Mouse (Mus musculus) forebrain, postnatal 0 days (tissue): ENCODE data around the gene Gm48552. TPM values are rescaled to one million over a fixed set of nuclear protein-coding genes. Genes with fewer than 3 reads are reported as not detected.

Experiments
- ATAC-seq: fragments of 200-750 bp; cut with Nextera tagmentation; 2 replicates; pipeline ENCODE4 v1.8.0; 2017; ENCODE audit warnings: mild to moderate bottlenecking, moderate library complexity
- DNase-seq: peaks from one replicate; pipeline ENCODE4 v3.0.0-alpha.2; 2015
- H3K27ac ChIP-seq: fragments of 300-500 bp; sonication (generic); 2 replicates; pipeline ENCODE4 v1.5.1; 2014; ENCODE audit warnings: low read depth, mild to moderate bottlenecking, antibody characterized with exemption, low read length, moderate library complexity, mixed read lengths
- H3K27me3 ChIP-seq: fragments of 300-500 bp; sonication (generic); 2 replicates; pipeline ENCODE4 v1.6.1; 2014; ENCODE audit warnings: mild to moderate bottlenecking, low read length, mixed read lengths; ENCODE audit not compliant: insufficient read depth
- H3K36me3 ChIP-seq: fragments of 300-500 bp; sonication (generic); 2 replicates; pipeline ENCODE4 v1.6.1; 2014; ENCODE audit warnings: mild to moderate bottlenecking, moderate library complexity; ENCODE audit not compliant: insufficient read depth
- H3K4me1 ChIP-seq: fragments of 300-500 bp; sonication (generic); 2 replicates; pipeline ENCODE4 v1.6.1; 2014; ENCODE audit warnings: antibody characterized with exemption; ENCODE audit not compliant: insufficient read depth
- H3K4me2 ChIP-seq: fragments of 300-500 bp; sonication (generic); 2 replicates; pipeline ENCODE4 v1.6.1; 2014; ENCODE audit warnings: low read depth, mild to moderate bottlenecking, moderate library complexity
- H3K4me3 ChIP-seq: fragments of 300-500 bp; sonication (generic); 2 replicates; pipeline ENCODE4 v1.5.1; 2014; ENCODE audit warnings: low read depth, low read length, mixed read lengths
- H3K9ac ChIP-seq: fragments of 300-500 bp; sonication (generic); 2 replicates; pipeline ENCODE4 v1.6.1; 2014; ENCODE audit warnings: mild to moderate bottlenecking
- H3K9me3 ChIP-seq: fragments of 300-500 bp; sonication (generic); 2 replicates; pipeline ENCODE4 v1.6.1; 2016; ENCODE audit warnings: low read length
- CTCF ChIP-seq: sonication (generic); IDR thresholded peaks from 2 replicates; pipeline ENCODE4 v1.5.1; 2016; ENCODE audit warnings: antibody characterized with exemption, control low read depth, low read depth
- WGBS: fragments of 180-500 bp; shearing (Covaris S2); extraction: QIAGEN DNeasy Blood & Tissue Kit; methylation state at CpG from one replicate; pipeline ENCODE4 v1.1.7; 2014; 5-methylcytosine and 5-hydroxymethylcytosine counted together
- polyA plus RNA-seq: library from polyadenylated mRNA; unstranded; fragments of >200 nt; fragmentation: Nextera tagmentation; extraction: Ambion mirVana; gene quantifications from 2 replicates; pipeline ENCODE4 v1.2.1, GENCODE M21; 2015
- total RNA-seq: library from RNA; depleted of rRNA; stranded (reverse); fragments of >200 nt; gene quantifications from 2 replicates; pipeline ENCODE4 v1.2.3, GENCODE M21; 2014

The Gm48552 gene
- total and polyA plus RNA-seq, 2 experiments from 2014 or later = 3.7 to 16.6 TPM

GRCm38 (mm10) chr10:81415549-81416310 is 26.9 kb downstream of the Gm48552 start:
- no peak overlapping the region for H3K4me2 ChIP-seq
- ATAC-seq (no peak), DNase-seq (no peak)
- no peak overlapping the region for H3K9ac ChIP-seq
- peak overlapping the region; percentile 75 for H3K27ac ChIP-seq
- H3K9me3 ChIP-seq = no peaks in the 10 kb centered on the region
- H3K27me3 ChIP-seq = no peaks in the 10 kb centered on the region
- no peak overlapping the region for H3K4me3 ChIP-seq
- peaks cover 19% of the 10 kb centered on the region; the same call in 1 of the 2 replicates for H3K4me1 ChIP-seq
- TF ChIP-seq CTCF = no peak
- peaks cover 10% of the 10 kb centered on the region for H3K36me3 ChIP-seq
- 68% methylated on average over 17 of the region's 17 CpGs for WGBS

- ATAC-seq = peak; percentile 90
- Histone ChIP-seq H3K27ac (peak overlapping the region; percentile 75), H3K4me2 (peak overlapping the region; percentile 51), H3K27me3 (no peaks in the 10 kb centered on the region), H3K9ac (peak overlapping the region; percentile 37), H3K4me3 (peak overlapping the region; percentile 29), H3K4me1 (peaks cover 17% of the 10 kb centered on the region; the same call in 1 of the 2 replicates), H3K36me3 (peaks cover 10% of the 10 kb centered on the region), H3K9me3 (no peaks in the 10 kb centered on the region)
- peak; percentile 89 for DNase-seq
- 4% methylated on average over 25 of the region's 26 CpGs for WGBS
- TF ChIP-seq CTCF = peak; percentile 80
These were observed 27.9 kb downstream of the Gm48552 start for GRCm38 (mm10) chr10:81416581-81417226.

- Histone ChIP-seq H3K4me1 (peaks cover 10% of the 10 kb centered on the region; the same call in 1 of the 2 replicates), H3K4me2 (peak overlapping the region; percentile 51), H3K9me3 (no peaks in the 10 kb centered on the region), H3K9ac (peak overlapping the region; percentile 37), H3K27ac (peak overlapping the region; percentile 75), H3K27me3 (no peaks in the 10 kb centered on the region), H3K36me3 (peaks cover 8% of the 10 kb centered on the region), H3K4me3 (peak overlapping the region; percentile 29)
- DNase-seq = no peak
- TF ChIP-seq CTCF = no peak
- ATAC-seq = no peak
- WGBS = 39% methylated on average over 12 of the region's 12 CpGs
These were observed 28.7 kb downstream of the Gm48552 start for GRCm38 (mm10) chr10:81417227-81418215.

GRCm38 (mm10) chr10:81418216-81419070 is 29.6 kb downstream of the Gm48552 start:
- DNase-seq (no peak), ATAC-seq (no peak)
- Histone ChIP-seq H3K36me3 (peaks cover 8% of the 10 kb centered on the region), H3K9ac (no peak overlapping the region), H3K9me3 (no peaks in the 10 kb centered on the region), H3K4me3 (no peak overlapping the region), H3K4me2 (no peak overlapping the region), H3K27me3 (no peaks in the 10 kb centered on the region), H3K27ac (no peak overlapping the region; the same call in 1 of the 2 replicates), H3K4me1 (peaks cover 10% of the 10 kb centered on the region; the same call in 1 of the 2 replicates)
- WGBS = 48% methylated on average over 11 of the region's 11 CpGs
- TF ChIP-seq CTCF = no peak

GRCm38 (mm10) chr10:81419111-81419928 is 30.5 kb downstream of the Gm48552 start:
- 91% methylated on average over 10 of the region's 10 CpGs for WGBS

More at GRCm38 (mm10) chr10:81419111-81419928, 30.5 kb downstream of the Gm48552 start:
- DNase-seq (no peak), ATAC-seq (no peak)
- Histone ChIP-seq H3K4me3 (no peak overlapping the region), H3K4me2 (no peak overlapping the region), H3K4me1 (peaks cover 10% of the 10 kb centered on the region; the same call in 1 of the 2 replicates), H3K9ac (no peak overlapping the region), H3K9me3 (no peaks in the 10 kb centered on the region), H3K27ac (no peak overlapping the region), H3K36me3 (peaks cover 8% of the 10 kb centered on the region), H3K27me3 (no peaks in the 10 kb centered on the region)
- TF ChIP-seq CTCF = no peak
